Mouse (Mus musculus) E14TG2a.4 (cell line): ENCODE data around the gene Hivep2.

Experiments
- CTCF ChIP-seq: conservative IDR thresholded peaks from 2 replicates; pipeline ENCODE4 v1.5.1; 2014; ENCODE audit warnings: low read length
- NANOG ChIP-seq: IDR thresholded peaks from 2 replicates; pipeline ENCODE4 v1.6.1; 2014; ENCODE audit warnings: borderline replicate concordance, low read length, mixed read lengths

- TF ChIP-seq CTCF (peak; percentile 66), NANOG (no peak)
Measured at GRCm38 (mm10) chr10:13968989-13969388, 3.1 kb downstream of the Hivep2 start.
